Mouse (Mus musculus): ENCODE data around the gene Noxred1. TPM values are rescaled to one million over a fixed set of nuclear protein-coding genes. Genes with fewer than 3 reads are reported as not detected.

Noxred1 gene
- total RNA-seq, 2 experiments from 2014 or later: 0.93 to 1.2 TPM

Small RNA genes lying within 50 kb of the gene (microRNA-seq; reads per million reads assigned to microRNA genes)
- gene Gm47293: 0 reads per million in 2 experiments

Other genes starting within 250 kb of the Noxred1 start
- 10 to 100 TPM in 1 of 2 experiments, 1 to 10 TPM in 1; 9.3 to 22.9 TPM for gene Zdhhc22, start 248.3 kb downstream of the Noxred1 start, total RNA-seq (2021)
- 10 to 100 TPM; 30.3 to 33.4 TPM for gene Tmem63c, start 217.4 kb downstream of the Noxred1 start, total RNA-seq (2021)
- gene Ngb, start 136.2 kb downstream of the Noxred1 start, total RNA-seq (2021): 1 to 10 TPM; 1.5 to 2.6 TPM
- gene Gstz1, start 91.6 kb downstream of the Noxred1 start, total RNA-seq (2021): 10 to 100 TPM; 48.6 to 49.3 TPM
- 10 to 100 TPM; 19.0 to 21.3 TPM for gene Pomt2, start 90.8 kb downstream of the Noxred1 start, total RNA-seq (2021)
- 1 to 10 TPM; 2.5 to 3.7 TPM for gene Samd15, start 39.0 kb downstream of the Noxred1 start, total RNA-seq (2021)
- 10 to 100 TPM; 26.4 to 26.7 TPM for gene Tmed8, start 38.3 kb downstream of the Noxred1 start, total RNA-seq (2021)
- 10 to 100 TPM; 57.5 to 66.0 TPM for gene Vipas39, start 27.5 kb upstream of the Noxred1 start, total RNA-seq (2021)
- gene Ahsa1, start 27.7 kb upstream of the Noxred1 start, total RNA-seq (2021): 100 to 1,000 TPM; 147 to 157 TPM
- under 1 TPM; 0.52 to 0.60 TPM for gene Ism2, start 61.0 kb upstream of the Noxred1 start, total RNA-seq (2021)
- gene Sptlc2, start 149.6 kb upstream of the Noxred1 start, total RNA-seq (2021): 10 to 100 TPM; 50.3 to 60.5 TPM
- gene Slirp, start 205.2 kb upstream of the Noxred1 start, total RNA-seq (2021): 10 to 100 TPM; 87.3 to 94.3 TPM
- 10 to 100 TPM; 16.7 to 18.5 TPM for gene Alkbh1, start 205.3 kb upstream of the Noxred1 start, total RNA-seq (2021)
- gene Snw1, start 233.5 kb upstream of the Noxred1 start, total RNA-seq (2021): 10 to 100 TPM; 48.2 to 48.4 TPM

All from layer of hippocampus, postnatal 14 days (tissue).